Mouse (Mus musculus) neural tube, embryonic 12.5 days (tissue): ENCODE measurements at regions not wholly inside any gene's neighbourhood (a gene's known extent, or its start where the extent isn't known, plus 50 kb on each side); places are given as distances from the start of the nearest gene placed in this dataset.
"Not testable (repeated sequence)": the region's sequence is repeated elsewhere in the genome, so short reads cannot be mapped to it uniquely, and the experiment has no call there.

Experiments used
- ATAC-seq: fragments of 200-750 bp; cut with Nextera tagmentation; 2 replicates; pipeline ENCODE4 v1.8.0; 2017; ENCODE audit warnings: low read depth, mild to moderate bottlenecking, moderate TSS enrichment, moderate library complexity; ENCODE audit not compliant: low FRiP score
- H3K27ac ChIP-seq: fragments of 300-500 bp; sonication (generic); 2 replicates; pipeline ENCODE4 v1.5.1; 2016
- H3K27me3 ChIP-seq: fragments of 300-500 bp; sonication (generic); replicated peaks from 2 replicates; pipeline ENCODE4 v1.6.1; 2016; ENCODE audit warnings: mild to moderate bottlenecking
- H3K36me3 ChIP-seq: fragments of 300-500 bp; sonication (generic); 2 replicates; pipeline ENCODE4 v1.6.1; 2016; ENCODE audit warnings: mild to moderate bottlenecking
- H3K4me1 ChIP-seq: fragments of 300-500 bp; sonication (generic); 2 replicates; pipeline ENCODE4 v1.6.1; 2016
- H3K4me2 ChIP-seq: fragments of 300-500 bp; sonication (generic); replicated peaks from 2 replicates; pipeline ENCODE4 v1.6.1; 2016; ENCODE audit warnings: mild to moderate bottlenecking
- H3K4me3 ChIP-seq: fragments of 300-500 bp; sonication (generic); 2 replicates; pipeline ENCODE4 v1.5.1; 2016
- H3K9ac ChIP-seq: fragments of 300-500 bp; sonication (generic); 2 replicates; pipeline ENCODE4 v1.6.1; 2016; ENCODE audit warnings: mild to moderate bottlenecking
- H3K9me3 ChIP-seq: fragments of 300-500 bp; sonication (generic); 2 replicates; pipeline ENCODE4 v1.6.1; 2016; ENCODE audit warnings: mild to moderate bottlenecking
- WGBS: fragments of 180-500 bp; shearing (Covaris S2); methylation state at CpG from one replicate; pipeline ENCODE4 v1.1.7; 2016; 5-methylcytosine and 5-hydroxymethylcytosine counted together

DNA sequence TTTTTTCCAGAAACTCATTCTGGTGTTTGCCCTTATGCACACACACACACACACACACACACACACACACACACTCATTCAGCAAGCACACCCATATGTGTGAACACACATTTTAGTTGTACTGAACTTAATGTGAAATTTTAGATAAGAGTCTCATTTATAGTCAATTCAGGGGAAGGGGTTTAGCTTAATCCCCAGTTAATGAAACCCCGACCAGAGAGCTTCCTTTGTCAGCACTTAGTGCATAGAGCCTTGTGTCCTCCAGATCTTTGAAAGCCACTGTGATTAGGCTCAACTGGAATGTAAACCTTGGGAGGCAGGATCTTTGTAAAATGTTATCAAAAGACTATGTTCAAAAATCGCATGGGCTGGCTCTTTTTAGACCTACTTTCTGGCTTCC is 53.4 kb downstream of the Rps12 start:
- no peaks in the 10 kb centered on the region for H3K4me1 ChIP-seq
- H3K27ac ChIP-seq = no peak overlapping the region
- H3K4me3 ChIP-seq = no peak overlapping the region
- no peak overlapping the region for H3K9ac ChIP-seq
- H3K4me2 ChIP-seq = no peak overlapping the region
- no peaks in the 10 kb centered on the region for H3K36me3 ChIP-seq
- no peaks in the 10 kb centered on the region for H3K9me3 ChIP-seq
- H3K27me3 ChIP-seq = no peaks in the 10 kb centered on the region
- 69% methylated on average over 2 of the region's 2 CpGs for WGBS
- no peak for ATAC-seq

DNA sequence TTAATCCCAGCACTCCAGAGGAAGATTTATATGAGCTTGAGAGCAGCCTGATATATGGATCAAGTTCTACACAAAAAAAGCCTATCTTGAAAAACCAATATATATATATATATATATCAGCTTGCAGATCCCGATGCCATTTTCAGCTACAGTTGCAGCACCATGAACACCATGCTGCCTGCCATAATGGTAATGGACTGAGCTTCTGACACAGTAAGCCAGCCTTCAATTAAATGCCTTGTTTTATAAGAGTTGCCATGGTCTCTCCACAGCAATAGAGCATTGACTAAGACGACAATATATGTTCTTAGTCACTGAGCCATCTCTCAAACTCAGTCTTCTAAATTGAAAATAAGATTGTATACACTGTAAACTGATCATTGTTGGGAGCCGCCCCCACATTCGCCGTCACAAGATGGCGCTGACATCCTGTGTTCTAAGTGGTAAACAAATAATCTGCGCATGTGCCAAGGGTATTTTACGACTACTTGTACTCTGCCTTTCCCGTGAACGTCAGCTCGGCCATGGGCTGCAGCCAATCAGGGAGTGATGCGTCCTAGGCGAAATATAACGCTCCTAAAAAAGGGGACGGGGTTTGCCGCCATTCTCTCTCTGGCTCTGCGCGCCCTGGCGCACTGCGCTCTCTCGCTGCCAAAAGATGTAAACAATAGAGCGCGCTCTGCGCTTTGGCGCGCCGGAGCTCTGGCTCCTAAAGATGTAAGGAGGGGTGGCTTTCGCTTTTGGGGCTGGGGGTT is 60.9 kb downstream of the Rps12 start:
- WGBS = 89% methylated on average over 25 of the region's 28 CpGs
- 0 out of 2 replicates have a peak, but pooled peaks have one; percentile 7 for ATAC-seq
- not testable (repeated sequence) for H3K27ac ChIP-seq, H3K9me3 ChIP-seq, H3K36me3 ChIP-seq, H3K4me3 ChIP-seq, H3K4me1 ChIP-seq, H3K4me2 ChIP-seq, H3K9ac ChIP-seq, H3K27me3 ChIP-seq

DNA sequence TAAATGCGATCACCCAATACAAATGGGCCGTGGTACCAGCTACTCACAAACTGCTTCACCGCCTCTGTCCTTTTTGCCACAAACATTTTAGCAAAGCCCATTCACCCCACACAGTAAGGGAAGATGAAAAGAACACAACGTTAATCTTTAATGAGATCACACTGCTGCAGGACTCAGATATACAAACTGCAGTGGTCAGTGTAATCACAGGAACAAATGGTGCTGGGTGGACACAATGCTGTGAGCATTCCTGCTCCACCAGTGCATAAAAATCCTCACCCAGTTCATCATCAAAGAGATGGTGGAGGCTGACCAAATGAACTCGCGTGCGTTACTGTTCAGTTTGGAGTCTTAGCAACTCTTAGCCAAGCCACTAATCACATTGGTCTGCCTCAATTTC is 69.0 kb downstream of the Rps12 start:
- H3K4me2 ChIP-seq = no peak overlapping the region
- 65% methylated on average over 7 of the region's 7 CpGs for WGBS
- H3K27me3 ChIP-seq = no peaks in the 10 kb centered on the region
- no peak overlapping the region for H3K9ac ChIP-seq
- no peak for ATAC-seq
- no peaks in the 10 kb centered on the region for H3K4me1 ChIP-seq
- no peaks in the 10 kb centered on the region for H3K9me3 ChIP-seq
- H3K27ac ChIP-seq = no peak overlapping the region
- no peaks in the 10 kb centered on the region for H3K36me3 ChIP-seq
- H3K4me3 ChIP-seq = no peak overlapping the region

DNA sequence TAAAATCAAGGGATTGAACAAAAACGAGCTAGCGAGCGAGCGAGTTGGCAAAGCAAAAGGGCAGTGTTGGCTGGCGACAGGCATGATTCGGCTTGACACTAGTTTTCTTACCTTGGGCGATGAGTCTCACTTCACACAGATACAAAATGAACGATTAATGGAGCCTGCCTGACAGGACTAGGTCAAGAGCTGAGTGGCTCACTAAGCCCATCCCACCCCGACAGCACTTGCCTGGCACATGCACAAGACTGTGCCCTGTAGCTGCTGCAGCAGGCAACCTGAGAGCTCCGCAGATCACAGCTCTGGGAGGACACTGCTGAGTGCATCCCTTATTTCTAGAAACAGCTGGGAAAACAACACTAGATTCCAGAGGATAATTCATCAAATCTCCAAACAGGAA is 71.6 kb downstream of the Rps12 start:
- no peak overlapping the region for H3K4me2 ChIP-seq
- H3K9me3 ChIP-seq = no peaks in the 10 kb centered on the region
- H3K4me3 ChIP-seq = no peak overlapping the region
- ATAC-seq = no peak
- no peaks in the 10 kb centered on the region for H3K27me3 ChIP-seq
- H3K4me1 ChIP-seq = no peaks in the 10 kb centered on the region
- no peak overlapping the region for H3K9ac ChIP-seq
- H3K27ac ChIP-seq = no peak overlapping the region
- 90% methylated on average over 10 of the region's 10 CpGs for WGBS
- no peaks in the 10 kb centered on the region for H3K36me3 ChIP-seq

DNA sequence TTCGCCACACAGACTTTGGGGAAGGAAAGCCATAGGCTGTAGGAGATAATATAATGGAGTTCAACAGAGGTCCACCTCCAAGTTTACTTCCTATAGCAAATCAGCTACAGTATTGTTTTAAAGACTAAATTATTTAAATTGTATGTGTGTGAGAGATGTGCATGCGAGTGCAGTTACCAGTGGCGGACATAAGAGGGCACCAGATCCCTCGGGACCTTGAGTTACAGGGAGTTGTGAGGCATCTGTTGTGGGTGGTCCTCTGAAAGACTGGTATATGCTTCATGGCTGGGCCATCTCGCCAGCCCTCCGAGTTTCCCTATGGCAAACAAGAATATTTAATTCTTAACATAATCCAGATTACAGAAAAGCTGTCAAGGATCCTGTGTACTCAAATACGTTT is 72.0 kb downstream of the Rps12 start:
- Histone ChIP-seq H3K4me3 (no peak overlapping the region), H3K27me3 (no peaks in the 10 kb centered on the region)
- 95% methylated on average over 7 of the region's 7 CpGs for WGBS

DNA sequence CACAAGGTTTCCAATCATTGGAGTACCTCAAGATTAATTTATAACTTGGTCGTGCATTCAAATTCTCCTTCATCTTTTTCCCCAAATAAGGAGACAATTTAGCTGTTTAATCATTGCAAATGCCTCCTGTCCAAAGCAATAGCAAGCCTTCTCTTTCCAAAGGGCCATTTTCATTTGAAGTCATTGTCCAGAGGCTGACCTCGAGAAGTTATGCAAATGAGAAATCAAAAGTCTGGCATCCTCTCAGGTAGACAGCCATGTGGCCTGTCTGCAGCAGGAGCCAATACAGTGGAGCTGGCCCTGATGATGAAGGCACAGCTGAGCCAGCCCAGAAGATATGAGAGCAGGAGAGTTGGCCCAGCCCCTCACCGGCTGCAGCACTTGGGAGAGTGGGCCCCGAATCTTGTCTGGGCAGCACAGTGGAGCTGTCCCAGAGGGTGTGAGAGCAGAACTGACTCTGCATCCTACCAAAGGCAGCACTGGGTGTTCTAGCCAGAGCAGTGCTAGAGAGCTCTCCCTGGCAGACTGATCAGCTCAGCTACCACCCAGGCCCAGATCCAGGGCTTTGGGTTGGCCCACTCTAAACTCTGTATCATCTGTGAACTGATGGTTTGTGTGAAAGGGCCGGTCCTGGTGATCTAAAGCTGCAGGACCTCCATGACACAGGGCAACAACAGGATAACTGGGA is 74.2 kb downstream of the Rps12 start:
- no peak for ATAC-seq
- H3K27ac ChIP-seq = no peak overlapping the region
- WGBS = 72% methylated on average over 5 of the region's 5 CpGs
- H3K36me3 ChIP-seq = no peaks in the 10 kb centered on the region
- no peak overlapping the region for H3K9ac ChIP-seq
- H3K4me3 ChIP-seq = no peak overlapping the region
- no peak overlapping the region for H3K4me2 ChIP-seq
- H3K27me3 ChIP-seq = no peaks in the 10 kb centered on the region
- no peaks in the 10 kb centered on the region for H3K4me1 ChIP-seq
- no peaks in the 10 kb centered on the region for H3K9me3 ChIP-seq

More for the DNA sequence above, 72.0 kb downstream of the Rps12 start:
- no peak for ATAC-seq
- Histone ChIP-seq H3K36me3 (no peaks in the 10 kb centered on the region), H3K4me1 (no peaks in the 10 kb centered on the region), H3K4me2 (no peak overlapping the region), H3K9ac (no peak overlapping the region), H3K27ac (no peak overlapping the region), H3K9me3 (no peaks in the 10 kb centered on the region)

DNA sequence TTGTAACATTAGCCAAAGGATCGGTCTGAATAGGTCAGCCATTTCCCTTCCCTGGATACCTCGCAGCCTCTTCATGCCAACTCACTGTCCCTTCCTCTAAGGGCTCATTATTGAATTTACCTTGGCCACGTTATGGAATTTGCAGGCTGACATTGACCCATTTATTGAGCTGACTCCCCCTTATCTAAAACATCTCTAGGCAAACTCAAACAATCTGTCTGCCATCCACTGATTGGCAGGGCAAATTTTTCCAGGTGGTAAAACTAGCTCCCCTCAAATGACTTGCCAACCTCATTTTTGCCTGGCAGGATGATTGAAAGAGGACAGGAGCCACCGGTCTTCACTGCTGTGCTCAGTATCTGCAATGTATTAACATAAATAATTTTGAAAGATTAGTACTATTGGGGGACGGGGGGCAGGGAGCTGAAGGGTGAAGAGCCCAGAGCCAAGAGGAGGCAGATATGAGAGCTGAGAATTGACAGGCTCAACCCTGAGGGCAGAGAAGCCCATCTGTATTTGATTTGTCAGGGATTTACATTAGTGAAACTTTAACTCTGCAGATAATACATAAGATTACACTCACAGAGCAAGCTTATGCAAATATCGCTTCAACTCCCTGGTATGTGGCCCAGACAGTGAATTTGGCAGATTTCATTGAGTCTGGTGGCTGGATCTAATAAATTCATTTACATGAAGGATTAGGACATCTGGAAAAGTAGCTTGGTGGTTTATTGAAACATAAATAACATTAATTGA is 75.5 kb downstream of the Rps12 start:
- 75% methylated on average over 6 of the region's 6 CpGs for WGBS
- no peak for ATAC-seq
- Histone ChIP-seq H3K36me3 (no peaks in the 10 kb centered on the region), H3K4me2 (no peak overlapping the region), H3K4me1 (no peaks in the 10 kb centered on the region), H3K27me3 (no peaks in the 10 kb centered on the region), H3K27ac (no peak overlapping the region), H3K9me3 (no peaks in the 10 kb centered on the region), H3K4me3 (no peak overlapping the region), H3K9ac (no peak overlapping the region)

DNA sequence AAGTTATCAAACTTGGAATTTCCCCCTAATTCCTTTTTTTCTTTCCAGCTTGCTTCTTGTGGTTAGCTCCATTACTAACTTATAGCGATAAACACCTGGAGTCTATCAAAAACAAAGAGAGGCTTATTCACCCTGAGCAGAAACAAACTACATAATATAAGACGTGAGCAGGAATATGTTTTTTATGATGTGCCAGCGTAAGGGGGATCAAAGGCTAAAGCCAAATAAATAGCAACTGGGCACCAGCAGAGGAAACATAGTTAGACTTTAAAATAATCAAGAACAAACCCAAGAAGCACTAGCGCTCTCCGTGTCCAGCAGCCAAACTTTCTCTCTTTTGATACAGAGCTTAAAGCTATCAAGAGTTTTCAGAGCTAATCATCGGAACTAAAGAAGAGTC is 76.1 kb downstream of the Rps12 start:
- Histone ChIP-seq H3K27me3 (no peaks in the 10 kb centered on the region), H3K9me3 (no peaks in the 10 kb centered on the region), H3K36me3 (no peaks in the 10 kb centered on the region), H3K4me2 (no peak overlapping the region), H3K9ac (no peak overlapping the region), H3K4me3 (no peak overlapping the region), H3K27ac (no peak overlapping the region), H3K4me1 (no peaks in the 10 kb centered on the region)
- 88% methylated on average over 6 of the region's 6 CpGs for WGBS
- no peak for ATAC-seq

DNA sequence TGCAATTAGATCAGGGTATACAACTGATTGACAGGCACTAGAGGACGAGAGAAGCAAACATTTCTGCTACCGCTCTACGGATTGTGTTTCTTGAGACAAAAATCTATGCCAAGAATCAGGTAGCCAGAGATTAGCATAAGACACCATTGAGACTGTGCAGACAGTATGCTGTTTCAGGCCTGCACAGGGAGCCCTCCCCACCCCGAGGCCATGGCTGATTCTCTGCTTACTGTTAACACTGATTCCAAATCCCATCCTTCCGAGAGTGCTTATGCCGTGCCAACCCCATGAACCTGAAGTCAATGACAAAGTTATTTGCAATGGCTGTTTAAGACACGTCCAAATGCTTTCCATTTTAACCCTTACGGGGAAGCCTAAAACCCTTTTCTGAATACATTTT is 78.8 kb downstream of the Rps12 start:
- no peaks in the 10 kb centered on the region for H3K4me1 ChIP-seq
- no peak overlapping the region for H3K27ac ChIP-seq
- ATAC-seq = no peak
- WGBS = 94% methylated on average over 8 of the region's 8 CpGs
- H3K4me2 ChIP-seq = no peak overlapping the region
- H3K27me3 ChIP-seq = no peaks in the 10 kb centered on the region
- no peaks in the 10 kb centered on the region for H3K9me3 ChIP-seq
- no peak overlapping the region for H3K9ac ChIP-seq
- H3K36me3 ChIP-seq = no peaks in the 10 kb centered on the region
- H3K4me3 ChIP-seq = no peak overlapping the region

DNA sequence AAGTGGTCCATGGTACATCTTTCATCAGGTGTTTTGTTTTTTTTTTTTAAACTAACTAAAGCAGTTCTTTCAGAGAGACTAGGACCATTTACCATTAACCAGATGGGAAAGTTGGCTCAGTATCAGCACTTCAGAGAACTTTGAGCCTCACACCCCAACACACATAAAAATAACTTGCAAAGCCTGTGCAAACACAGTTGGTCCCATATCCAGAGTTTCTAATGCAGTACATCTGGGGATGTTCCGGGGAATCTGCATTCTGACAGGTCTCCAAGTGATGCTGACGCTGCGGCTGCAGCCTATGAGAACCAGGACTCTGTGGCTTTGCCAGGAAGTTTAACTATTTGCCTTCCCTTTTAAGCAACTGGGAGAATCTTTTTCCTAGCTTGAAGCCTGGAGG is 79.9 kb downstream of the Rps12 start:
- Histone ChIP-seq H3K27ac (no peak overlapping the region), H3K4me3 (no peak overlapping the region), H3K36me3 (no peaks in the 10 kb centered on the region), H3K4me1 (no peaks in the 10 kb centered on the region), H3K9me3 (no peaks in the 10 kb centered on the region), H3K4me2 (no peak overlapping the region), H3K9ac (no peak overlapping the region), H3K27me3 (no peaks in the 10 kb centered on the region)
- WGBS = 88% methylated on average over 3 of the region's 3 CpGs
- ATAC-seq = no peak

DNA sequence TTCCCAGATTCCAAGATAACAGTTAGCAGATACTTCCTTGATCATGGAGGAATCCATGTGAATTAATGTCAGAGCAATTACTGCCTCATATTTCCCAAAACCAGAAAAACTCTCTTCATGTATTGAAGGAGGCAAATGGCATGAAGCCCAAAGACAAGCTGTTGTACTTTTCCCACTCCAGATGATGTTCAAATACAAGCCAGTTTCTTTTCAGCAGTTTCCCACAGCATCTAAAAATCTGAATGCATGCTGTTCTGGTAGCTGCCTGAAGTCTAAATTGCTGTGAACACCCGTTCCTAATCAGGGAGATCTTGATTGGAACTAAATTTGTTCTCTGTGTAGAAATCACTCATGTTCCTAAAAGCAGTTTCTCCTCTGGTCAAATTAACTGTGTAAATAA is 83.0 kb downstream of the Rps12 start:
- WGBS = 85% methylated on average over 1 of the region's 1 CpGs
- Histone ChIP-seq H3K4me3 (no peak overlapping the region), H3K4me1 (no peaks in the 10 kb centered on the region), H3K9ac (no peak overlapping the region), H3K36me3 (no peaks in the 10 kb centered on the region), H3K27ac (no peak overlapping the region), H3K27me3 (no peaks in the 10 kb centered on the region), H3K4me2 (no peak overlapping the region), H3K9me3 (no peaks in the 10 kb centered on the region)
- no peak for ATAC-seq

DNA sequence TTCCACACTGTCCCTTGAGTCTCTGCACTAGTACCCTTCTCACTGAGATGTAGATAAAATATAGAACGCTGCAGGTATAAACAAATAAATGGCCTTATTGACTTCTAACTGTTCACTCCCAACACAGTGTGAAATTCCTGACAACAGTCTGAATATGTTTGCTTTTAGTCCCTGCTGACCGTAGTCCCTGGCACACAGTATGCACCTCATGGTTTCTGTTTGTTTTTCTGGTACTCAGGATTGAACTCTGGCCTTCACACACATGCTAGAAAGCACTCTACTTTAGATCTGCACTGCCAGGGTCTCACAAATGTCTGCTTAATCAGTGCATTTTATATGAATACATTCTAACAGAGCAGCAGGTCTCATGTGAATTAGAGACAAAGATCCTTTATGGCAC is 95.8 kb downstream of the Rps12 start:
- no peaks in the 10 kb centered on the region for H3K4me1 ChIP-seq
- H3K27ac ChIP-seq = no peak overlapping the region
- H3K9ac ChIP-seq = no peak overlapping the region
- no peak overlapping the region for H3K4me2 ChIP-seq
- no peaks in the 10 kb centered on the region for H3K27me3 ChIP-seq
- no peak for ATAC-seq
- WGBS = 78% methylated on average over 2 of the region's 2 CpGs
- no peaks in the 10 kb centered on the region for H3K36me3 ChIP-seq
- 0 out of 2 replicates have a peak, but pooled peaks cover 4% of the 10 kb centered on the region for H3K9me3 ChIP-seq
- no peak overlapping the region for H3K4me3 ChIP-seq
